Mouse (Mus musculus): Measurements from ENCODE around the gene Cecr2.
A peak's percentile ranks its signal among the peaks of the same experiment; 100 is the strongest.

Gene Cecr2

GRCm38 (mm10) chr6:120667911-120668310 is 1.7 kb downstream of the Cecr2 start:
- DNase-seq, result no peak

- peak; percentile 28 for DNase-seq
Measured at GRCm38 (mm10) chr6:120674121-120674520, 8.0 kb downstream of the Cecr2 start.

- DNase-seq, result no peak
Measured at GRCm38 (mm10) chr6:120674881-120675280, 8.7 kb downstream of the Cecr2 start.

- DNase-seq, result no peak
Measured at GRCm38 (mm10) chr6:120675979-120676378, 9.8 kb downstream of the Cecr2 start.

- no peak for DNase-seq
Measured at GRCm38 (mm10) chr6:120683351-120683750, 17.2 kb downstream of the Cecr2 start.

GRCm38 (mm10) chr6:120684750-120685149 is 18.6 kb downstream of the Cecr2 start:
- no peak for DNase-seq

GRCm38 (mm10) chr6:120686872-120687650 is 20.9 kb downstream of the Cecr2 start:
- no peak for DNase-seq

- no peak for DNase-seq
Measured at GRCm38 (mm10) chr6:120700221-120700620, 34.1 kb downstream of the Cecr2 start.

GRCm38 (mm10) chr6:120704376-120704775 is 38.2 kb downstream of the Cecr2 start:
- DNase-seq, result no peak

GRCm38 (mm10) chr6:120708759-120709158 is 42.6 kb downstream of the Cecr2 start:
- no peak for DNase-seq

- no peak for DNase-seq
Measured at GRCm38 (mm10) chr6:120714806-120715205, 48.6 kb downstream of the Cecr2 start.

- DNase-seq, result no peak
Measured at GRCm38 (mm10) chr6:120715227-120715626, 49.1 kb downstream of the Cecr2 start.

GRCm38 (mm10) chr6:120715851-120716250 is 49.7 kb downstream of the Cecr2 start:
- no peak for DNase-seq

- no peak for DNase-seq
Measured at GRCm38 (mm10) chr6:120716531-120716984, 50.4 kb downstream of the Cecr2 start.

GRCm38 (mm10) chr6:120725986-120726385 is 59.8 kb downstream of the Cecr2 start:
- DNase-seq, result no peak

GRCm38 (mm10) chr6:120736011-120736410 is 69.8 kb downstream of the Cecr2 start:
- no peak for DNase-seq

GRCm38 (mm10) chr6:120736566-120736965 is 70.4 kb downstream of the Cecr2 start:
- peak; percentile 14 for DNase-seq

- no peak for DNase-seq
Measured at GRCm38 (mm10) chr6:120743130-120743529, 77.0 kb downstream of the Cecr2 start.

- DNase-seq, result no peak
Measured at GRCm38 (mm10) chr6:120744266-120744665, 78.1 kb downstream of the Cecr2 start.

GRCm38 (mm10) chr6:120746416-120746815 is 80.2 kb downstream of the Cecr2 start:
- no peak for DNase-seq

GRCm38 (mm10) chr6:120761151-120761550 is 95.0 kb downstream of the Cecr2 start:
- DNase-seq, result no peak

GRCm38 (mm10) chr6:120769972-120770371 is 103.8 kb downstream of the Cecr2 start:
- DNase-seq, result no peak

- no peak for DNase-seq
Measured at GRCm38 (mm10) chr6:120771366-120771765, 105.2 kb downstream of the Cecr2 start.

- DNase-seq, result peak; percentile 19
Measured at GRCm38 (mm10) chr6:120772025-120772424, 105.9 kb downstream of the Cecr2 start.

GRCm38 (mm10) chr6:120773149-120773628 is 107.0 kb downstream of the Cecr2 start, which contains the start of gene Slc25a18:
Gene Slc25a18 (plus strand): TSS chr6:120773578.
- DNase-seq, result peak; percentile 11
